Mouse (Mus musculus) hindbrain, embryonic 11.5 days (tissue): ENCODE results near the gene Elf2. TPM values are rescaled to one million over a fixed set of nuclear protein-coding genes. Genes with fewer than 3 reads are reported as not detected.
"Not testable (repeated sequence)": the region's sequence is repeated elsewhere in the genome, so short reads cannot be mapped to it uniquely, and the experiment has no call there.

Experiments
- ATAC-seq: fragments of 200-750 bp; cut with Nextera tagmentation; 2 replicates; pipeline ENCODE4 v1.8.0; 2017; ENCODE audit warnings: mild to moderate bottlenecking, moderate TSS enrichment, moderate library complexity; ENCODE audit not compliant: low FRiP score
- DNase-seq: peaks from one replicate; pipeline ENCODE4 v3.0.0-alpha.2; 2015; ENCODE audit warnings: low spot score
- H3K27ac ChIP-seq: fragments of 300-500 bp; sonication (generic); 2 replicates; pipeline ENCODE4 v1.5.1; 2014; ENCODE audit warnings: mild to moderate bottlenecking, low read depth, low read length
- H3K27me3 ChIP-seq: fragments of 300-500 bp; sonication (generic); 2 replicates; pipeline ENCODE4 v1.6.1; 2014; ENCODE audit warnings: mild to moderate bottlenecking, low read length, moderate library complexity, mixed read lengths; ENCODE audit not compliant: control insufficient read depth, insufficient read depth
- H3K36me3 ChIP-seq: fragments of 300-500 bp; sonication (generic); 2 replicates; pipeline ENCODE4 v1.6.1; 2014; ENCODE audit warnings: mild to moderate bottlenecking, low read length, moderate library complexity, mixed read lengths; ENCODE audit not compliant: control insufficient read depth, insufficient read depth
- H3K4me1 ChIP-seq: fragments of 300-500 bp; sonication (generic); replicated peaks from 2 replicates; pipeline ENCODE4 v1.6.1; 2014; ENCODE audit warnings: low read length, mixed read lengths; ENCODE audit not compliant: control insufficient read depth, insufficient read depth
- H3K4me2 ChIP-seq: fragments of 300-500 bp; sonication (generic); replicated peaks from 2 replicates; pipeline ENCODE4 v1.6.1; 2014; ENCODE audit warnings: mild to moderate bottlenecking, low read depth, low read length
- H3K4me3 ChIP-seq: fragments of 300-500 bp; sonication (generic); 2 replicates; pipeline ENCODE4 v1.5.1; 2014; ENCODE audit warnings: low read depth, low read length
- H3K9ac ChIP-seq: fragments of 300-500 bp; sonication (generic); 2 replicates; pipeline ENCODE4 v1.6.1; 2014; ENCODE audit warnings: low read depth, low read length
- H3K9me3 ChIP-seq: fragments of 300-500 bp; sonication (generic); 2 replicates; pipeline ENCODE4 v1.6.1; 2016; ENCODE audit warnings: low read length; ENCODE audit not compliant: control insufficient read depth
- WGBS: fragments of 180-500 bp; shearing (Covaris S2); extraction: QIAGEN DNeasy Blood & Tissue Kit; methylation state at CpG from one replicate; pipeline ENCODE4 v1.1.7; 2014; 5-methylcytosine and 5-hydroxymethylcytosine counted together
- polyA plus RNA-seq: library from polyadenylated mRNA; unstranded; fragments of >200 nt; fragmentation: Nextera tagmentation; extraction: Ambion mirVana; gene quantifications from 2 replicates; pipeline ENCODE4 v1.2.1, GENCODE M21; 2014

Gene Elf2
- polyA plus RNA-seq, 1 experiment from 2014 or later, result 45.4 TPM

GRCm38 (mm10) chr3:51327817-51328216 lies 12.6 kb downstream of the Elf2 start:
- no peak overlapping the region for H3K27ac ChIP-seq
- no peak for ATAC-seq
- no peak overlapping the region for H3K4me2 ChIP-seq
- no peak overlapping the region for H3K4me3 ChIP-seq
- H3K9ac ChIP-seq, result no peak overlapping the region
- 86% methylated on average over 5 of the region's 5 CpGs for WGBS
- H3K9me3 ChIP-seq, result no peaks in the 10 kb centered on the region
- no peak for DNase-seq
- H3K4me1 ChIP-seq, result no peaks in the 10 kb centered on the region
- H3K36me3 ChIP-seq, result no peaks in the 10 kb centered on the region
- no peaks in the 10 kb centered on the region for H3K27me3 ChIP-seq

- Histone ChIP-seq H3K9ac (no peak overlapping the region), H3K36me3 (no peaks in the 10 kb centered on the region), H3K27ac (no peak overlapping the region), H3K4me1 (no peaks in the 10 kb centered on the region), H3K4me2 (no peak overlapping the region), H3K4me3 (no peak overlapping the region), H3K9me3 (no peaks in the 10 kb centered on the region), H3K27me3 (no peaks in the 10 kb centered on the region)
- WGBS, result 94% methylated on average over 5 of the region's 5 CpGs
- DNase-seq, result no peak
- no peak for ATAC-seq
Measured at GRCm38 (mm10) chr3:51327429-51327797, 13.1 kb downstream of the Elf2 start.

GRCm38 (mm10) chr3:51326664-51327428 lies 13.6 kb downstream of the Elf2 start:
- no peak overlapping the region for H3K4me2 ChIP-seq
- H3K27ac ChIP-seq, result no peak overlapping the region
- DNase-seq (no peak), ATAC-seq (no peak)
- H3K9me3 ChIP-seq, result no peaks in the 10 kb centered on the region
- no peaks in the 10 kb centered on the region for H3K27me3 ChIP-seq
- 75% methylated on average over 3 of the region's 3 CpGs for WGBS
- H3K4me1 ChIP-seq, result no peaks in the 10 kb centered on the region
- no peaks in the 10 kb centered on the region for H3K36me3 ChIP-seq
- H3K9ac ChIP-seq, result no peak overlapping the region
- no peak overlapping the region for H3K4me3 ChIP-seq

GRCm38 (mm10) chr3:51325475-51325874 lies 15.0 kb downstream of the Elf2 start:
- Histone ChIP-seq H3K9ac (no peak overlapping the region), H3K4me2 (no peak overlapping the region), H3K27ac (no peak overlapping the region), H3K36me3 (no peaks in the 10 kb centered on the region), H3K4me1 (no peaks in the 10 kb centered on the region), H3K27me3 (no peaks in the 10 kb centered on the region), H3K4me3 (no peak overlapping the region), H3K9me3 (no peaks in the 10 kb centered on the region)
- DNase-seq, result no peak
- ATAC-seq, result no peak
- 87% methylated on average over 1 of the region's 1 CpGs for WGBS

- DNase-seq, result no peak
- no peaks in the 10 kb centered on the region for H3K27me3 ChIP-seq
- no peak overlapping the region for H3K4me2 ChIP-seq
- no peaks in the 10 kb centered on the region for H3K36me3 ChIP-seq
- H3K9me3 ChIP-seq, result no peaks in the 10 kb centered on the region
- H3K4me3 ChIP-seq, result no peak overlapping the region
- no peak overlapping the region for H3K9ac ChIP-seq
- H3K27ac ChIP-seq, result no peak overlapping the region
- WGBS, result 98% methylated on average over 14 of the region's 14 CpGs
- ATAC-seq, result no peak
- no peaks in the 10 kb centered on the region for H3K4me1 ChIP-seq
Measured at GRCm38 (mm10) chr3:51323006-51323405, 17.5 kb downstream of the Elf2 start.

- no peak overlapping the region for H3K4me3 ChIP-seq
- DNase-seq (no peak), ATAC-seq (no peak)
- H3K27ac ChIP-seq, result no peak overlapping the region
- WGBS, result 90% methylated on average over 7 of the region's 7 CpGs
- no peaks in the 10 kb centered on the region for H3K4me1 ChIP-seq
- no peaks in the 10 kb centered on the region for H3K36me3 ChIP-seq
- no peak overlapping the region for H3K4me2 ChIP-seq
- no peaks in the 10 kb centered on the region for H3K27me3 ChIP-seq
- H3K9me3 ChIP-seq, result no peaks in the 10 kb centered on the region
- no peak overlapping the region for H3K9ac ChIP-seq
Measured at GRCm38 (mm10) chr3:51322326-51322725, 18.1 kb downstream of the Elf2 start.

GRCm38 (mm10) chr3:51321141-51321540 lies 19.3 kb downstream of the Elf2 start:
- Histone ChIP-seq H3K27me3 (no peaks in the 10 kb centered on the region), H3K9me3 (no peaks in the 10 kb centered on the region), H3K4me1 (no peaks in the 10 kb centered on the region), H3K4me2 (no peak overlapping the region), H3K27ac (no peak overlapping the region), H3K36me3 (no peaks in the 10 kb centered on the region), H3K4me3 (no peak overlapping the region), H3K9ac (no peak overlapping the region)
- 92% methylated on average over 5 of the region's 5 CpGs for WGBS
- DNase-seq (no peak), ATAC-seq (no peak)

GRCm38 (mm10) chr3:51318053-51318452 lies 22.4 kb downstream of the Elf2 start:
- H3K27me3 ChIP-seq, H3K27ac ChIP-seq, H3K9ac ChIP-seq, DNase-seq, H3K36me3 ChIP-seq, H3K4me2 ChIP-seq, H3K4me1 ChIP-seq, ATAC-seq, H3K9me3 ChIP-seq, H3K4me3 ChIP-seq: not testable (repeated sequence)
- 81% methylated on average over 3 of the region's 3 CpGs for WGBS

- Histone ChIP-seq H3K36me3 (no peaks in the 10 kb centered on the region), H3K4me3 (no peak overlapping the region), H3K4me2 (no peak overlapping the region), H3K9ac (no peak overlapping the region), H3K27ac (no peak overlapping the region), H3K27me3 (no peaks in the 10 kb centered on the region), H3K4me1 (no peaks in the 10 kb centered on the region), H3K9me3 (no peaks in the 10 kb centered on the region)
- DNase-seq, result no peak
- no peak for ATAC-seq
- whole genome bisulfite sequencing, result 90% methylated on average over 10 of the region's 10 CpGs
Measured at GRCm38 (mm10) chr3:51316876-51317275, 23.6 kb downstream of the Elf2 start.
